Mouse (Mus musculus) brain, embryonic 14.5 days (tissue): Measurements from ENCODE around the gene Akr1b8.

Source experiments
- CTCF ChIP-seq: fragments of 200-500 bp; IDR thresholded peaks from 2 replicates; pipeline ENCODE4 v1.5.1; 2012; ENCODE audit warnings: inconsistent platforms, mild to moderate bottlenecking, moderate library complexity, borderline replicate concordance; ENCODE audit not compliant: insufficient read depth, insufficient read length; ENCODE audit errors: extremely low read depth
- POLR2A ChIP-seq: fragments of 200-500 bp; IDR thresholded peaks from 2 replicates; pipeline ENCODE4 v1.6.1; 2012; ENCODE audit warnings: mild to moderate bottlenecking, inconsistent platforms, borderline replicate concordance; ENCODE audit not compliant: poor library complexity, insufficient read depth, insufficient read length, severe bottlenecking; ENCODE audit errors: extremely low read depth

DNA sequence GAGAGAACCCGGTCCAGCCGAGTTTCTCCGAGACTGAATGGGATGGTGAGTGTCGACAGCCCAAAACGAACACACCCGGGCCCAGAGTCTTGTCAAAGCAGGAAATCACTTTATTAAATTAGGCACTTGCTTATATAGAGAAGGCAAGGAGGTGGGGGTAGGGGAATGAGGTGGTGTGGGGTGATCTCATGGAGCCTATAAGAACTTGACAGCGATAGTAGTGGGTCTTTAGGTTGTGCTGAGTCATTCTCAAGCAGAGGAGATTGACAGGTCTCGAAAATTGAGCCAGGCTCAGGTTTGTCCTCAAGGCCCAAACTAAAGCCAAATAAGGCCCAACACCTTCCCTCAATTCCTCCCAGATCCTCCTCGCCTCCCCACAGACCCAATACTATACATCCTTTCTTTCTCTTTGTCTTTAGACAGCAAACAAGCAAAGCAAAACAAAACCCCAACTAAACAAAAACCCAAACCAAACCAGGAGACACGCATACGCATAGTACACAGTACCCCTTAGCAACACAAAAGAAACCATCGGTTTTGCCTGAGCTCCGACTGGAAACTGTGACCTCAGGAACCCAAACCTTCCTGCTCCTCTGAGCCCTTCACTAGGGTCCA lies 45.8 kb downstream of the Akr1b8 start:
- TF ChIP-seq CTCF: no peak
- TF ChIP-seq POLR2A: no peak
